Mouse (Mus musculus) forebrain, embryonic 11.5 days (tissue): ENCODE measurements around the gene Gm10134. TPM values are rescaled to one million over a fixed set of nuclear protein-coding genes. Genes with fewer than 3 reads are reported as not detected.
A peak's percentile ranks its signal among the peaks of the same experiment; 100 is the strongest.
"Not testable (repeated sequence)": the region's sequence is repeated elsewhere in the genome, so short reads cannot be mapped to it uniquely, and the experiment has no call there.

Experiments
- ATAC-seq: fragments of 200-750 bp; cut with Nextera tagmentation; replicated peaks from 2 replicates; pipeline ENCODE4 v1.8.0; 2017; ENCODE audit warnings: moderate TSS enrichment; ENCODE audit not compliant: low FRiP score
- DNase-seq: peaks from one replicate; pipeline ENCODE4 v3.0.0-alpha.2; 2017; ENCODE audit warnings: low spot score
- H3K27ac ChIP-seq: fragments of 300-500 bp; sonication (generic); 2 replicates; pipeline ENCODE4 v1.5.1; 2014; ENCODE audit warnings: low read depth, low read length
- H3K27me3 ChIP-seq: fragments of 300-500 bp; sonication (generic); 2 replicates; pipeline ENCODE4 v1.6.1; 2014; ENCODE audit warnings: mild to moderate bottlenecking, low read length, mixed read lengths; ENCODE audit not compliant: control insufficient read depth, insufficient read depth
- H3K36me3 ChIP-seq: fragments of 300-500 bp; sonication (generic); 2 replicates; pipeline ENCODE4 v1.6.1; 2014; ENCODE audit warnings: mild to moderate bottlenecking, low read length, moderate library complexity, mixed read lengths; ENCODE audit not compliant: control insufficient read depth, insufficient read depth
- H3K4me1 ChIP-seq: fragments of 300-500 bp; sonication (generic); replicated peaks from 2 replicates; pipeline ENCODE4 v1.6.1; 2014; ENCODE audit warnings: low read length, mixed read lengths; ENCODE audit not compliant: control insufficient read depth, insufficient read depth
- H3K4me2 ChIP-seq: fragments of 300-500 bp; sonication (generic); 2 replicates; pipeline ENCODE4 v1.6.1; 2014; ENCODE audit warnings: low read depth, mild to moderate bottlenecking, low read length, moderate library complexity, mixed read lengths; ENCODE audit not compliant: severe bottlenecking
- H3K4me3 ChIP-seq: fragments of 300-500 bp; sonication (generic); 2 replicates; pipeline ENCODE4 v1.5.1; 2014; ENCODE audit warnings: low read depth, low read length
- H3K9ac ChIP-seq: fragments of 300-500 bp; sonication (generic); 2 replicates; pipeline ENCODE4 v1.6.1; 2014; ENCODE audit warnings: low read length
- H3K9me3 ChIP-seq: fragments of 300-500 bp; sonication (generic); 2 replicates; pipeline ENCODE4 v1.6.1; 2016; ENCODE audit warnings: low read length, mixed read lengths; ENCODE audit not compliant: control insufficient read depth
- WGBS: fragments of 180-500 bp; shearing (Covaris S2); extraction: QIAGEN DNeasy Blood & Tissue Kit; methylation state at CpG from one replicate; pipeline ENCODE4 v1.1.7; 2014; 5-methylcytosine and 5-hydroxymethylcytosine counted together
- polyA plus RNA-seq: library from polyadenylated mRNA; unstranded; fragments of >200 nt; fragmentation: Nextera tagmentation; extraction: Ambion mirVana; gene quantifications from 2 replicates; pipeline ENCODE4 v1.2.1, GENCODE M21; 2014

The Gm10134 gene
- polyA plus RNA-seq, 1 experiment from 2014 or later = not detected

DNA sequence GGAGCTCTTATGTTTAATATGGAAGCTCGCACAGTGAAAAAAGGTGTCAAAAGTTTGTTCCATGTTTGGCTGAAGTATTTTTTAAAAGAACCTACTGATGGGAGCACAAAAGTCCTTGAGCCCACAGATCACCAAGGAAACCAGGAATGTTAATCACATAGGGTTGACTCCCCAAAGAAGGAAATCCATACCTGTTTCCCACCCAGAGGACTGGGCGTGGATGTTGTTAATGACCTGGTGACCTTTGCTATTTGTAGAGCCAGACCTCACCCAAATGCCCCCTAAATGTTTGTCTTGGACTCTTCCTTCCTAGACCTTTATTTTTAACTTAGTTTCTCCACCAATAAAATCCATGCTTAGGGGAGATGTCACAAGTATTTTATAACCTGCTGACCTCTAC is 35.3 kb upstream of the Gm10134 start:
- ATAC-seq = no peak
- Histone ChIP-seq H3K9ac (no peak overlapping the region), H3K4me3 (no peak overlapping the region), H3K27ac (no peak overlapping the region), H3K4me1 (peaks cover 11% of the 10 kb centered on the region), H3K27me3 (no peaks in the 10 kb centered on the region), H3K4me2 (no peak overlapping the region), H3K9me3 (peaks cover 2% of the 10 kb centered on the region; the same call in 1 of the 2 replicates), H3K36me3 (peaks cover 21% of the 10 kb centered on the region)
- 90% methylated on average over 2 of the region's 2 CpGs for WGBS
- DNase-seq = no peak

DNA sequence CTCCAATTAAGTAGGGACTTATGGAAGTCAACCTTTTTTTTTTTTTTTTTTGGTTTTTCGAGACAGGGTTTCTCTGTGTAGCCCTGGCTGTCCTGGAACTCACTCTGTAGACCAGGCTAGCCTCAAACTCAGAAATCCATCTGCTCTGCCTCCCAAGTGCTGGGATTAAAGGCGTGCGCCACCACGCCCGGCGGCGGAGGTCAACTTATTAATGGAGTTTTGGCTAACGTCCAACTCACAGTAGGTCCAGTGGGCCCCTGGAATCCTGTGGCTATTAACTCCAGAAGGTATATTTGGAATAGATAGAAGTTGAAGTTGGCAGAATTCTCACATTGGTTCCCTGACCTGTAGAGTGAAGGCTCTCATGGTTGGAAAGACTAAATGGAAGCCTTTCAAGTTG is 33.9 kb upstream of the Gm10134 start:
- H3K36me3 ChIP-seq = peaks cover 21% of the 10 kb centered on the region
- H3K4me2 ChIP-seq, H3K4me3 ChIP-seq, ATAC-seq, DNase-seq, H3K9me3 ChIP-seq, H3K9ac ChIP-seq, H3K27me3 ChIP-seq, H3K4me1 ChIP-seq, H3K27ac ChIP-seq: not testable (repeated sequence)
- WGBS = 93% methylated on average over 8 of the region's 8 CpGs

DNA sequence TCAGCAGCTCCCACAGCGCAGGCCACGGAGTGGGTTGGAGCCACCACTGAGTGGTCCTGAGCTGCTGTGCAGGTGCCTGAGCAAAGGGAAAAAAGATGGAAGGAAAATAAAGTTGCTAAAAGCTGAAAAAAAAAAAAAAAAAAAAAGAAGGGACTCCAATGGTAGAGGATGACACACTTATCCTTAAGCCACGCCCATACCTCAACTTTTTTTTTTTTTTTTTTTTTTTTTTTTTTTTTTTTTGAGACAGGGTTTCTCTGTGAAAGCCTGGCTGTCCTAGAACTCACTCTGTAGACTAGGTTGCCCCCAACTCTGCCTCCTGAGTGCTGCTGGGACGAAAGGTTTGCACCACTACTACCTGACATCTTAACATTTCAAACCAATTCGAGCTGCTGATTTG is 27.9 kb upstream of the Gm10134 start:
- H3K9me3 ChIP-seq, H3K27me3 ChIP-seq, H3K36me3 ChIP-seq, H3K27ac ChIP-seq, H3K9ac ChIP-seq, H3K4me3 ChIP-seq, H3K4me2 ChIP-seq, ATAC-seq, H3K4me1 ChIP-seq, DNase-seq: not testable (repeated sequence)
- 87% methylated on average over 5 of the region's 5 CpGs for WGBS

DNA sequence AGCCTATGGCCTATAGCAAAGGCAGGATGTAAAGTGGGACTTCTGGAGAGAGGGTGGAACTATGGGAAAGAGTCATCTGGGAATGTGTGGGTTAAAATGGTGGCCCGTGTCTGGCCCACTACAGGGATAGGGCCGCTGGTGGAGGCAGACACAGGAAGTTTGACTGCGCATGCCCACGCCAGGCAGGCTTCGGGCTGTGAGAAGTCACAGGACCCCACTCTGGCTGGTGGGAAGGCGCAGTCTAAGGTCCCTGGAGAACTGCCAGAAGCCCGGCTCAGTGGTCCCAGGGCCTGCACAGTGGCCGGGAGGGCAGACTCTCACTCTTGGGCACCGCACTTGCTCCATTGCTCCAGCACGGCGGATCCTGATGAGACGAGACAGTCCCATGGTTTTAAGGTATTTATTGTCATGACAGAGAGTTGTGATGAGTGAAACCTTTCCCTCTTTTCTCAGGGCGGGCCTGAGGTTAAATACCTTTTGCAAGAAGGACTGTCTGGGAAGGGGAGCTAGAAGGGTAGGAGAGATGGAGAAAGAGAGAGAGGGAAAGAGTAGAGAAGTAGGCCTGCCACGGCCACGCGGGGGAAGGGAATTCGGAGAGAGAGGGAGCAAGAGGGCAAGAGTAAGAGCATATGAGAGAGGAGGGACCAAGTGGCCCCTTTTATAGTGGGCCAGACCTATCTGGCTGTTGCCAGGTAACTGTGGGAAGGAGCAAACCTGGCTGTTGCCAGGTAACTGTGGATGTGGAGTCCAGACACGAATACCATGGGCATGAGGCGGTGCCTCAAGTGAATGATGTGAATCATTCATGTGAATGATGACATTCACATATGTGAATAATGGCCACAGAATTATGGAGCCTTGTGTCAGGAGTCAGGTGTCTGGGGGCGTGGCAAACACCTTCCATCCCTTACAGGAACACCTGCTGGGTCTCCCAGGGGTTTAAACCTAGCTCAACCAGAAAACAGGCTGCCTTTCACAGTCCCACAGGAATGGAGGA is 26.4 kb upstream of the Gm10134 start:
- Histone ChIP-seq H3K4me3 (no peak overlapping the region), H3K4me2 (no peak overlapping the region), H3K9me3 (no peaks in the 10 kb centered on the region), H3K4me1 (no peaks in the 10 kb centered on the region), H3K9ac (no peak overlapping the region), H3K27me3 (no peaks in the 10 kb centered on the region), H3K27ac (no peak overlapping the region), H3K36me3 (no peaks in the 10 kb centered on the region)
- ATAC-seq (no peak), DNase-seq (peak; percentile 43)
- 82% methylated on average over 20 of the region's 20 CpGs for WGBS

DNA sequence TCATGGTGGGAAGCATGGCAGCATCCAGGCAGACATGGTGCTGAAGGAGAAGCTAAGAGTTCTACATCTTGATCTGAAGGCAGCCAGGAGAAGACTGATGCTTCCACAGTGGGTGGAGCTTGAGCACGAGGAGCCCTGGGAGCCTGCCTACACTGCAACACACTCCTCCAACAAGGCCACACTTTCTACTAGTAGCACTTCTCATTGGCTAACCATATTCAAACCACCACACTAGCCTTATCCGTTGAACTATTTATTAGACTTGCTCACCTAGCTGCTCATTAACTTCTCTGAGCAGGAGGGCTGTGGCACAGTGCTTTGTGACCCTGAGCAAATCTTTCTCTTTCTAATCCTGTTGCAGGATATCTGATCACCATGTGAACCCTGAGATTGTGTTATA is 22.0 kb upstream of the Gm10134 start:
- Histone ChIP-seq H3K36me3 (no peaks in the 10 kb centered on the region), H3K9ac (no peak overlapping the region), H3K27me3 (no peaks in the 10 kb centered on the region), H3K9me3 (no peaks in the 10 kb centered on the region), H3K4me2 (no peak overlapping the region), H3K27ac (no peak overlapping the region), H3K4me3 (no peak overlapping the region), H3K4me1 (no peaks in the 10 kb centered on the region)
- no peak for DNase-seq
- 70% methylated on average over 2 of the region's 2 CpGs for WGBS
- ATAC-seq = no peak

DNA sequence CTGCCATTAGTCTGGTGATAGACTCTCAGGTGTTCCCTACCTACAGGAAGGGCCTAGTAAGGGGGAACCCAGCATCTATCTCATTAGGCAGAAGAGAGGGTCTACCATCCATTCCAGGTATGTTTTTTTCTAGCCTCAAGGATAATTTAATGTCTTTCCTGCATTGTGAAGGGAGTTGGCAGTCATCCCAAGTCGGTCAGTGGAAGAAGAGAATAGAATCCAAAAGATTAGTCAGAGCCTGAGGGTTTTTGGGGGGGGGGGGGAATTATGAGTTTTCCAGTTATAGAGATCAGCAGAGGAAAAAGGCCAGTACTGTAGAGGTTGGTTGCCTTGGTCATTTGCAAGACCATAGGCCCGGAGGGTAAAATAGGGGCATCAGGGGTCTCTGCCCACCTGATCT is 11.4 kb upstream of the Gm10134 start:
- Histone ChIP-seq H3K9me3 (no peaks in the 10 kb centered on the region), H3K36me3 (no peaks in the 10 kb centered on the region), H3K9ac (no peak overlapping the region), H3K4me3 (no peak overlapping the region), H3K4me1 (no peaks in the 10 kb centered on the region), H3K27me3 (no peaks in the 10 kb centered on the region), H3K4me2 (no peak overlapping the region), H3K27ac (no peak overlapping the region)
- 86% methylated on average over 2 of the region's 2 CpGs for WGBS
- ATAC-seq (no peak), DNase-seq (no peak)

DNA sequence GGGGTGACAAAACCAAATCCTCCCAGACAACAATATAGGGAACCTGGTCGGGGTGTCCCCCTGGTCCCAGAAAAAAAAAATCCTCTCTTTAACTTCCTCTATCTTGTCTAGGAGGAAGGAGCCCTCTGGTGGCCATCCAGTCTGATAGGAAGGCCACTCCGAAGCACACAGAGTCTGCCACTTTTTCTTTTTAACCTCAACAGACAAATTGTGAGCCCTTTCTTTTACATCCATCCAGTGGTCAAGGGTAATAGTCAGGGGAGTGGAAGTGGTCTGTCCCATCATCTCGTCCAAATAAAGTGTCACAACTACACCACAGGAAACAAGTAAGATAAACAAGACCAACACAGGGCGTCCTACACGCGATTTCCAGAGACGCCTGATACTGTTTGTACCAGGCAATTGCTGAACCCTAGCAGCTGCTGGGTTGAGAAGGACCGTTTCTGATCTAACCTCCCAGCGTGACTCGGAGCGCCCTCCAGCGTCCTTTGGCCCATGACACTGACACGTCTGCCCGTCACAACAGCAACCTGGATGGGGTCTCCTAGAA is 10.6 kb upstream of the Gm10134 start:
- H3K9ac ChIP-seq = no peak overlapping the region
- ATAC-seq = no peak
- 84% methylated on average over 14 of the region's 14 CpGs for WGBS
- no peaks in the 10 kb centered on the region for H3K27me3 ChIP-seq
- no peaks in the 10 kb centered on the region for H3K36me3 ChIP-seq
- no peak overlapping the region for H3K4me2 ChIP-seq
- no peak overlapping the region for H3K27ac ChIP-seq
- DNase-seq = no peak
- no peaks in the 10 kb centered on the region for H3K9me3 ChIP-seq
- no peak overlapping the region for H3K4me3 ChIP-seq
- H3K4me1 ChIP-seq = no peaks in the 10 kb centered on the region

DNA sequence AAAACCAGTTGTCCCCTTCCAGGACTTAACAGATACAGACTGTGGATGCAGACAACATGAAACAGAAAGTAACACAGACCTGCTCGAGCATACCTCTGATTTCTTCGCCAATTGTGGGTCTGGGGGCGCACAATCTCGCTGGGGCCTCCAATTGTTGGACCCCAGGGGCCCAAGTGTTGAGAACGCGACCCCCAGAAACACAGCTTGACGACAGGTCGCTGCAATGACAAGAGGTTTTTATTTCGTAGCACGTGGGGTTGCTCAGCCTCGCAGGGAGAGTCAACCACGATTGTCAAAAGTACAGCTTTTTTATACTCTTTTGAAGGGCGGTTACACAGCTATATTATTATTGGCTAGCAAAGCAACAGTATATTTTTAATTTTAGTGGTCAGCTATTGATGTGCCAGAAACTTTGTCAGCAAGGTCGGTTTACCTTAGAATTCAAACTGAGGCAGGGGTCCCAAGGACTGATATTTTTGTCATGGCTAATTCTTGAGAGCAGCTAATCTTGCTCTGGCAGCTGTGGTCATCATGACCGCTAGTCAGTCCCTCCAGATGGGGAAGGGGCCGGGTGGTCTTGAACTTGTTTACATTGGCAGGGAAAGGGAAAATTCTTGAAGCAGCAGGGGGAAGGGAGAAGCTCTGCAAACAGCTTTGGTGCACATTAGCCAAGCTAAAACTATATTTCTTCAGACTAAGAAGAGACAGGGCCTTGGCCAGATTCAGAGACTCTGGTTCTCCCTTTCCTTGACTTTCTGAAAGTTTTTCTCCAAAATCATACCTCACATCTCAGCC is 9.9 kb upstream of the Gm10134 start:
- H3K9ac ChIP-seq = no peak overlapping the region
- WGBS = 87% methylated on average over 16 of the region's 16 CpGs

More for the DNA sequence above, 9.9 kb upstream of the Gm10134 start:
- no peaks in the 10 kb centered on the region for H3K36me3 ChIP-seq
- no peak overlapping the region for H3K4me3 ChIP-seq
- DNase-seq (peak; percentile 40), ATAC-seq (no peak)
- H3K27ac ChIP-seq = no peak overlapping the region
- no peak overlapping the region for H3K4me2 ChIP-seq
- no peaks in the 10 kb centered on the region for H3K9me3 ChIP-seq
- H3K4me1 ChIP-seq = no peaks in the 10 kb centered on the region
- no peaks in the 10 kb centered on the region for H3K27me3 ChIP-seq
